Mouse (Mus musculus) liver, embryonic 14.5 days (tissue): ENCODE data around the gene Mbtd1.

Source experiments
- CTCF ChIP-seq: IDR thresholded peaks from 2 replicates; pipeline ENCODE4 v1.5.1; 2016; ENCODE audit warnings: antibody characterized with exemption, low read depth, control low read depth
- EP300 ChIP-seq: IDR thresholded peaks from 2 replicates; pipeline ENCODE4 v1.6.1; 2016; ENCODE audit warnings: antibody characterized with exemption, low read depth

DNA sequence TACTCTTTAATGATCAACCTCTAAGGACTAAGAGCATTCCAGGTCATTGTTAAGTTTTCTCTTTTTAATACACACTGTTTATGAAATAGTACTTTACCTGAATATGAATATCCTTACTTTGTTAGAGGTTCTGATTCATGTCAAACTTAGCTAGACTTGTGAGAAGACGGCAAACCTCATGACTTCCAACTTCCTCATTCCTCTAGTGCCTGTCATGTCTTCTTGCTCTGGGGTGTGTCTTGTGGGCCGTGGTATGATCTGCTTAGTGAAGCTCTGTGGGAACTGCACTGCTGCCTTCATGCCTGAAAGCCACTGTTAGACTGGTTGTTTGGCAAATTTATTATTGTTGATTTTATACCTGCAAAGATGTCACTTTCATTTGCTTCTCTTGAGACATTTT lies 55.3 kb downstream of the Mbtd1 start:
- TF ChIP-seq CTCF (no peak), EP300 (no peak)
